Mouse (Mus musculus) midbrain, embryonic 11.5 days (tissue): Measurements from ENCODE around the gene Stx18. TPM values are rescaled to one million over a fixed set of nuclear protein-coding genes. Genes with fewer than 3 reads are reported as not detected.

Experiments used
- ATAC-seq: fragments of 200-750 bp; cut with Nextera tagmentation; 2 replicates; pipeline ENCODE4 v1.8.0; 2017; ENCODE audit warnings: moderate TSS enrichment, moderate library complexity; ENCODE audit not compliant: low FRiP score
- DNase-seq: peaks from one replicate; pipeline ENCODE4 v3.0.0; 2015; ENCODE audit warnings: low spot score; ENCODE audit errors: missing footprints
- H3K27ac ChIP-seq: fragments of 300-500 bp; sonication (generic); 2 replicates; pipeline ENCODE4 v1.5.1; 2014; ENCODE audit warnings: low read depth, low read length
- H3K27me3 ChIP-seq: fragments of 300-500 bp; sonication (generic); 2 replicates; pipeline ENCODE4 v1.6.1; 2014; ENCODE audit warnings: mild to moderate bottlenecking, low read length, moderate library complexity, mixed read lengths; ENCODE audit not compliant: control insufficient read depth, insufficient read depth
- H3K36me3 ChIP-seq: fragments of 300-500 bp; sonication (generic); 2 replicates; pipeline ENCODE4 v1.6.1; 2014; ENCODE audit warnings: mild to moderate bottlenecking, low read length, moderate library complexity, mixed read lengths; ENCODE audit not compliant: control insufficient read depth, insufficient read depth
- H3K4me1 ChIP-seq: fragments of 300-500 bp; sonication (generic); 2 replicates; pipeline ENCODE4 v1.6.1; 2014; ENCODE audit warnings: low read length; ENCODE audit not compliant: control insufficient read depth, insufficient read depth
- H3K4me2 ChIP-seq: fragments of 300-500 bp; sonication (generic); 2 replicates; pipeline ENCODE4 v1.6.1; 2014; ENCODE audit warnings: mild to moderate bottlenecking, moderate library complexity
- H3K4me3 ChIP-seq: fragments of 300-500 bp; sonication (generic); 2 replicates; pipeline ENCODE4 v1.5.1; 2014; ENCODE audit warnings: low read depth, low read length
- H3K9ac ChIP-seq: fragments of 300-500 bp; sonication (generic); 2 replicates; pipeline ENCODE4 v1.6.1; 2014; ENCODE audit warnings: low read length
- H3K9me3 ChIP-seq: fragments of 300-500 bp; sonication (generic); 2 replicates; pipeline ENCODE4 v1.6.1; 2016; ENCODE audit warnings: low read length; ENCODE audit not compliant: control insufficient read depth
- WGBS: fragments of 180-500 bp; shearing (Covaris S2); extraction: QIAGEN DNeasy Blood & Tissue Kit; methylation state at CpG from one replicate; pipeline ENCODE4 v1.1.7; 2014; 5-methylcytosine and 5-hydroxymethylcytosine counted together
- polyA plus RNA-seq: library from polyadenylated mRNA; unstranded; fragments of >200 nt; fragmentation: Nextera tagmentation; extraction: Ambion mirVana; gene quantifications from 2 replicates; pipeline ENCODE4 v1.2.1, GENCODE M21; 2014

The Stx18 gene
- polyA plus RNA-seq, 1 experiment from 2014 or later = 48.6 TPM

DNA sequence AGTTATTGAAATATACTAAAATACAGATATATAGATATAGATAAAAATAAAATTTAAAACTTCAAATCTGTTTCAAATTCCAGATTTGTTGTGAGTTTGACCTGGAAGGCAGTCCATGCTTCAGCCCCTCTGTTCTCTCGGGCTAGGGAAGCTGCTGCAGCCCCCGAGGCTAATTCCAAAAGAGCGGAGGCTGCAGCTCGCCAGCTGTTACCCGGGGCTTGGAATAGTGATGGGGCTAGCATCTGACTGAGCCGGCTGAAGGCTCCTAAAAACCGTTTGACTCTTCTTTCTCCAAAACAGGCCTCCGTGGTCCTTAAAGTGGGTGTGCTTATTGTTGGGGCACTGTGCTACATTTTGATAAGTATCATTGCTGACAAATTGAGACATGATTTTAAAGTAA lies 46.1 kb downstream of the Stx18 start:
- H3K36me3 ChIP-seq = no peaks in the 10 kb centered on the region
- H3K4me3 ChIP-seq = no peak overlapping the region
- no peak overlapping the region for H3K27ac ChIP-seq
- WGBS = 3% methylated on average over 8 of the region's 8 CpGs
- no peaks in the 10 kb centered on the region; the same call in 1 of the 2 replicates for H3K27me3 ChIP-seq
- no peak overlapping the region for H3K4me2 ChIP-seq
- no peak overlapping the region for H3K9ac ChIP-seq
- H3K9me3 ChIP-seq = no peaks in the 10 kb centered on the region
- DNase-seq (peak; percentile 84), ATAC-seq (peak; percentile 62)
- H3K4me1 ChIP-seq = peaks cover 28% of the 10 kb centered on the region

DNA sequence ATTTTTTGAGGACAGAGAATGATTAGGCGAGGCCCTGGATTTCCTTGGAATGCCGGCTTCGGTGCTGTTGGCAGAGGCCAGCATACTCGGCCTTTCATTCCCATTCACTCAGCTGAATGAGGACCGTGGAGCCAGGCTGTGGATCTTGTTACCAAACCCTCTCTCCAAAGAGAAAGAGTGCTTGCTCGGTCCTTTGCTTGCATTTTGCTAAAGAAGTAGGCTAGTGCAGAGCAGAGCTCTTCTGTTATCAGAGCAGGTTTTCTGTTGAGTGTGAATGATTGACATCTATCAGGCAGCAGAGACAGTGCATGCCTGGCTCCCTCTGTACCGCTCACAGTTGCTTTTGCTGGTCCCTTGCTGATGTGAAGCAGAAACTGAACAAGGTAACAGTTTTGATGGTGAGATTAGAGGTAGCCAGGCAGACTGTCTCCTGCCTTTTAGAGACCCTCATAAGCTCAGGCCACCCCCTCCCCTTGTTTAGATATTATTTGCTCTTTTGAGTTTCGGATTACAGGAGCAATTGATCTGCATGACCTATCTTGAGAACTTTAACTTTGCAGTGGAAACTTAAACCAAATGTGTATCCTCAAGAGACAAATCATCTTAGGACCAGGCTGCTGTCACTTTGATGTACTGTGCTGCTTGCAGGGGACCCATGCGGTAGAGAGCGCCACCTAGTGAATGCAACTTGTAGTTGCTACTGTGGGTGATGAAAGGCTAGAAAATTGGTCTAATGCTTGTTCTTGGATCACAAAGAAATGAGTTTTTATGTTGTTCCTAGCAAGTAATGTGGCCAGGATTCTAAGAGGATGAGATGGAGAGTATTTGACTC lies 47.2 kb downstream of the Stx18 start:
- Histone ChIP-seq H3K4me2 (no peak overlapping the region), H3K9ac (peak overlapping the region; percentile 36; the same call in 1 of the 2 replicates), H3K9me3 (no peaks in the 10 kb centered on the region), H3K36me3 (no peaks in the 10 kb centered on the region), H3K27ac (no peak overlapping the region), H3K27me3 (no peaks in the 10 kb centered on the region), H3K4me3 (no peak overlapping the region), H3K4me1 (peaks cover 28% of the 10 kb centered on the region)
- WGBS = 12% methylated on average over 10 of the region's 10 CpGs
- peak; percentile 96 for DNase-seq
- peak; percentile 70; the same call in 1 of the 2 replicates for ATAC-seq

DNA sequence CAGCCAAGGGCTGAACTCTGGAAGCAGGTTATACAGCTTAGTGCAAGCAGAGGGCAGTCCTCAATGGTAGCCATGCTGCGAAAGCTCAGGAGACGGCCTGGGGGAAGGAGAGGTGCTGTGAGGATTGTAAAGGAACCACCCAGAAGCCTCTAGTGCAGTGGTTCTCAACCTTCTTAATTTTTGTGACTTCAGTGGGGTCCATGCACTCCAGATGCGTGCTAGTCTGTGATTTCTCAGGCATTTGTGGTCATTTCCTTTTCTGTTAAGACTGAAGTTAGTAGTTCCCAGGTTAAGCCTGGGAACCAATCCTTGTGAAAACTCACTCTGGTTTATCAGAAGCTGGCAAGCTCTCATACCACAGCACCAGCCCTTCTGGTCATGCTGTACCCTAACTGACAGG lies 51.6 kb downstream of the Stx18 start:
- no peak overlapping the region for H3K27ac ChIP-seq
- H3K9ac ChIP-seq = no peak overlapping the region
- no peaks in the 10 kb centered on the region for H3K9me3 ChIP-seq
- WGBS = 62% methylated on average over 3 of the region's 3 CpGs
- H3K4me2 ChIP-seq = no peak overlapping the region
- no peak for ATAC-seq
- H3K4me1 ChIP-seq = peaks cover 7% of the 10 kb centered on the region
- no peaks in the 10 kb centered on the region for H3K36me3 ChIP-seq
- H3K4me3 ChIP-seq = no peak overlapping the region
- DNase-seq = no peak
- H3K27me3 ChIP-seq = no peaks in the 10 kb centered on the region

DNA sequence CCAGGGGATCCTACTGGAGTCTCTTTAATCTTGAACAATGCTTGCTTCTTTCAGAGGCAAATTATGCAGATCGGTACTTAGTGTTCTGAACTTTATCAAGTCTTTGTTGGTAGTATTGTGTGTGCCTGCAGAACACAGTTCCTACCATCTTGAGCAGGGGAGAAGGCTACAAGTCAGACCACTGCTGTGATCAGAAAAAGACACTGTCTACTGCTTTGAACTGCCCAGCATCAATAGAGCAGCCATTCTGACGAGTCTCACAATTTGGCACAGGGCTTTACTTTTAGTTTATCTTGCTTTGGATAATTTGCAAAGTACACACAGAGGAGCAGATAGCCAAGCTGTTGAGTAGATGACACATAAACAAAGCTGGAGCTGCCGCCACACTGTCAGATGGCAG lies 52.0 kb downstream of the Stx18 start:
- H3K4me1 ChIP-seq = peaks cover 3% of the 10 kb centered on the region
- DNase-seq (no peak), ATAC-seq (0 out of 2 replicates have a peak, but pooled peaks have one; percentile 31)
- H3K4me2 ChIP-seq = no peak overlapping the region
- H3K4me3 ChIP-seq = no peak overlapping the region
- H3K36me3 ChIP-seq = no peaks in the 10 kb centered on the region
- WGBS = 58% methylated on average over 3 of the region's 3 CpGs
- no peak overlapping the region for H3K9ac ChIP-seq
- no peaks in the 10 kb centered on the region for H3K27me3 ChIP-seq
- H3K9me3 ChIP-seq = no peaks in the 10 kb centered on the region
- no peak overlapping the region for H3K27ac ChIP-seq

DNA sequence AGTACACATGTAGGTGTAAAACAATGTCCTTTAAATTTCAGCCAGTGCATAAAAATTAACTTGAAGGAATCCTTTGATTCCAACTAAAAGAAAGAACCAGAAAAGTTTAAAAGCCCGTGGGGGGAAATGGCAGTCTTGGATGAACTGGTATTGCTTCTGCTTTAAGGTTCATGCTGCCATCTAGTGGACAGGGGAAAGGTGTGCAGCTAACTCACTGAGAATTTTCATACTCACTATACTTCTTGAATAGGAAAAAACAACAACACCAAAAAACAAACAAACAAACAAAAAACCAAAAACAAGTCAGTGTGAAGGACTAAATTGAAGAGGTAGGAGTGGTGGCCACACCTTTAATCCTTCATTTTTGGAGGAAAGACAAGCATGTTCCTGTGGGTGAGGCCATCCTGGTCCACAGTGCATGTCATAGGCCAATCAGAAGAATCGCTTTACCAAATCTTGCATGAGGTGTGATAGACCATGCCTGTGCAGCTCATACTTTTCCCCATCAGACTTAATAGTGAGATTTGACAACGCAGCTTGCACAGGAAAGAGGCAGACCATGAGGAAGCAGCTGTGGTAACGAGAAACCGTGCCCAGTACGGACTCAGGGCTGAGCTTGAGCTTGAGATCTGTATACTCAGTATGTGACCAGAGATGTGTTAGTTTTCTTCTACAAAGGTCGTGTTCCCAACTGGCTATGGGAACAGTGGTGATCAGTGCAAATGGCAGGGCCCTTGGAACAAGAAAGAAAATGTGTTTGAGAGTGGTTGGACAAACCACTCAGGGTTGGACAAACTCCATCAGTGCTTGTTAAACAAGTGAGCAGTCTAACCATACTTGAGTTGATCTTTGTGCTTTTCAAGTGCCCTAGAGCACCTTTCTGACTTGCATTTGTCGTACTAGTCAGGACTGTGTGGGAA lies 52.8 kb downstream of the Stx18 start:
- Histone ChIP-seq H3K36me3 (no peaks in the 10 kb centered on the region), H3K4me1 (no peaks in the 10 kb centered on the region), H3K4me2 (no peak overlapping the region), H3K9me3 (no peaks in the 10 kb centered on the region), H3K27ac (no peak overlapping the region), H3K9ac (no peak overlapping the region), H3K27me3 (no peaks in the 10 kb centered on the region), H3K4me3 (no peak overlapping the region)
- DNase-seq (peak; percentile 92), ATAC-seq (0 out of 2 replicates have a peak, but pooled peaks have one; percentile 19)
- WGBS = 73% methylated on average over 8 of the region's 8 CpGs

DNA sequence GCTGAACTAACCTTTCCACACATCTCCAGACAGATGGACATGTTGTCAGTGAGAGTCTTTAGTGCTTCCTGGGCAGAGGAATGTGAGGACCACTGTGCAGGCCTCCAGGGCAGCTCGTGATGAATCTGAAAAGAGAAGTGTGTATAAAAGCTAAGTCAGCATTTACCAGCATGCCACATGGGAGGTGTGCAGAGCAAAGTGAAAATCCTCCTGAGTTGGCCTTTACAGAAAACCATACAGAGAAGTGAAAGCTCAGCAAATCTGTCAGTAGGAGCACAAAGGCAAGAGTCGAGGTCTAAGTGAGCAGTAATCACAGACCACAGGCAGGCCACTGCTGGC lies 53.4 kb downstream of the Stx18 start:
- Histone ChIP-seq H3K27ac (no peak overlapping the region), H3K4me2 (no peak overlapping the region), H3K36me3 (no peaks in the 10 kb centered on the region), H3K27me3 (no peaks in the 10 kb centered on the region), H3K9me3 (no peaks in the 10 kb centered on the region), H3K4me1 (no peaks in the 10 kb centered on the region), H3K9ac (no peak overlapping the region), H3K4me3 (no peak overlapping the region)
- DNase-seq (no peak), ATAC-seq (no peak)
- WGBS = 85% methylated on average over 2 of the region's 2 CpGs

DNA sequence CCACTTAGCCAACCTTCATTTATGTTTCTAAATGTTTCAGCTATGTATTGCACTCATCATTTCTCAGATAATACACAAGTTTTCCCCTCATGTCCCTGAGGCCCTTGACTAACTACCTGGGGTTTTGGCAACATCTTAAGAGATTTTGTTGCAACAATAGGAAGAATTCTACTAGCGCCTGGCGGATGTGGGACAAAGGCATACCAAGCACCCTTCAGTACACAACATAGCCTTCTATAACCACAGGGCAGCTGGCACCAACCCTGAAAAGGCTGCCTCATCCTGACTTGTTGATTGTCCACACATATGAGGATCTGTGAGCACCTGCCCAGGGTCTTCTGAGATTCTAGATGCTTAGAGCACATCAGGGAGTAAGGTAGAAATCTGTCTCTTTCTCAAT lies 55.8 kb downstream of the Stx18 start:
- Histone ChIP-seq H3K27me3 (no peaks in the 10 kb centered on the region), H3K4me3 (no peak overlapping the region), H3K4me1 (no peaks in the 10 kb centered on the region), H3K36me3 (no peaks in the 10 kb centered on the region), H3K9ac (no peak overlapping the region), H3K9me3 (no peaks in the 10 kb centered on the region), H3K27ac (no peak overlapping the region), H3K4me2 (no peak overlapping the region)
- DNase-seq = no peak
- 90% methylated on average over 2 of the region's 2 CpGs for WGBS
- no peak for ATAC-seq

GRCm38 (mm10) chr5:38097501-38098093 lies 59.1 kb downstream of the Stx18 start:
- 68% methylated on average over 4 of the region's 4 CpGs for WGBS
- no peak overlapping the region for H3K9ac ChIP-seq
- H3K27ac ChIP-seq = no peak overlapping the region
- H3K4me3 ChIP-seq = no peak overlapping the region
- no peaks in the 10 kb centered on the region for H3K36me3 ChIP-seq
- DNase-seq = no peak
- H3K4me2 ChIP-seq = no peak overlapping the region
- H3K9me3 ChIP-seq = no peaks in the 10 kb centered on the region
- ATAC-seq = no peak
- no peaks in the 10 kb centered on the region for H3K4me1 ChIP-seq
- H3K27me3 ChIP-seq = no peaks in the 10 kb centered on the region
